Mouse (Mus musculus) midbrain, embryonic 15.5 days (tissue): ENCODE measurements at regions not wholly inside any gene's neighbourhood (a gene's known extent, or its start where the extent isn't known, plus 50 kb on each side); places are given as distances from the start of the nearest gene placed in this dataset.

Experiments used
- ATAC-seq: fragments of 200-750 bp; cut with Nextera tagmentation; replicated peaks from 2 replicates; pipeline ENCODE4 v1.8.0; 2017; ENCODE audit warnings: moderate TSS enrichment
- H3K27ac ChIP-seq: fragments of 300-500 bp; sonication (generic); 2 replicates; pipeline ENCODE4 v1.5.1; 2015; ENCODE audit warnings: mild to moderate bottlenecking, inconsistent platforms
- H3K27me3 ChIP-seq: fragments of 300-500 bp; sonication (generic); replicated peaks from 2 replicates; pipeline ENCODE4 v1.6.1; 2015; ENCODE audit warnings: inconsistent platforms
- H3K36me3 ChIP-seq: fragments of 300-500 bp; sonication (generic); replicated peaks from 2 replicates; pipeline ENCODE4 v1.6.1; 2015; ENCODE audit warnings: inconsistent platforms
- H3K4me1 ChIP-seq: fragments of 300-500 bp; sonication (generic); 2 replicates; pipeline ENCODE4 v1.6.1; 2015; ENCODE audit warnings: inconsistent platforms
- H3K4me2 ChIP-seq: fragments of 300-500 bp; sonication (generic); 2 replicates; pipeline ENCODE4 v1.6.1; 2015; ENCODE audit warnings: inconsistent platforms, mild to moderate bottlenecking, moderate library complexity
- H3K4me3 ChIP-seq: fragments of 300-500 bp; sonication (generic); 2 replicates; pipeline ENCODE4 v1.5.1; 2015; ENCODE audit warnings: mild to moderate bottlenecking, inconsistent platforms
- H3K9ac ChIP-seq: fragments of 300-500 bp; sonication (generic); 2 replicates; pipeline ENCODE4 v1.6.1; 2015; ENCODE audit warnings: mild to moderate bottlenecking, inconsistent platforms
- H3K9me3 ChIP-seq: fragments of 300-500 bp; sonication (generic); 2 replicates; pipeline ENCODE4 v1.6.1; 2016; ENCODE audit warnings: inconsistent platforms
- WGBS: fragments of 180-500 bp; shearing (Covaris S2); methylation state at CpG from one replicate; pipeline ENCODE4 v1.1.7; 2015; ENCODE audit warnings: mixed read lengths; 5-methylcytosine and 5-hydroxymethylcytosine counted together

- no peaks in the 10 kb centered on the region for H3K36me3 ChIP-seq
- no peak for ATAC-seq
- no peak overlapping the region for H3K9ac ChIP-seq
- H3K9me3 ChIP-seq, result no peaks in the 10 kb centered on the region
- H3K27ac ChIP-seq, result no peak overlapping the region
- H3K4me3 ChIP-seq, result no peak overlapping the region
- WGBS, result 17% methylated on average over 4 of the region's 4 CpGs
- H3K27me3 ChIP-seq, result no peaks in the 10 kb centered on the region
- no peak overlapping the region for H3K4me2 ChIP-seq
- H3K4me1 ChIP-seq, result no peaks in the 10 kb centered on the region
These were observed 2841.7 kb downstream of the Poteg start for GRCm38 (mm10) chr8:30289169-30289568.

DNA sequence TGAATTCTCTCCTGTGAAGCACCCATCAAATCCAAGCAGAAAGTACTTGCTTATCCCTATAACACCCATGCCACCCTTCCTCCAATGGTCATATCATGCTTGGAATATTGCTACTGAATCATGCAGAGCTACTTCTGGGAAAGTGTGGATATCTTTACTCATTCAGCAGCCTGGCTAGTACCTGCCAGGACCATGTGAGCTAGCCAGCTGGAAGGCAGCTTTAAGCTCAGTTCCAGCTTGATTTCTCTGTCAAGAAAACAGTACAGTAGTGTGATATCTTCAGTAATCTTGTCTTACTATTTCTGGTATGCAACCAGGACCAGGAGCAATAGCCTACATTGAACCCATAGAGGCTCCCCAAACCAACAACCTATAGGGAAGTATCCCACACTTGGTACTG lies 2883.7 kb downstream of the Poteg start:
- ATAC-seq, result no peak
- H3K4me3 ChIP-seq, result no peak overlapping the region
- H3K27me3 ChIP-seq, result no peaks in the 10 kb centered on the region
- no peak overlapping the region for H3K4me2 ChIP-seq
- no peaks in the 10 kb centered on the region for H3K9me3 ChIP-seq
- H3K27ac ChIP-seq, result no peak overlapping the region
- no peaks in the 10 kb centered on the region; the same call in 1 of the 2 replicates for H3K4me1 ChIP-seq
- H3K36me3 ChIP-seq, result no peaks in the 10 kb centered on the region
- H3K9ac ChIP-seq, result no peak overlapping the region

DNA sequence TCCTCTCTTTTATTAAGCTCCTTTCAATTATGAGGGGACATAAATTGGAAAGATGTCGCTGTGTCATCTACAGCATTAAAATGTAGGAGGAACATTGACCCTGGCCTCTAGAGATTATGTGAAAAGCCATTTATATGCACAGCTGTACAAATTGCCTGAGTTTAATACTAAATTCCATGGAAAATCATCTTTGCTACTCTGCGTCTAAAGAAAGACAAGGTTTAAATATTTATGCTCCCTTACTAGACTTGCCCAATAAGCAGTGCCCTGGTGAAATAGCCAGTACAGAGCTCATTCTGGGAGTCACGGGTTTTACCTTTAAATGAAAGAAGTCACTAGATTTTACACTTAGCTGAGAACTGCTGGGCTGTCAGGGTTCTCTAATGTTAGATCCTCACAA lies 2885.9 kb downstream of the Poteg start:
- 33% methylated on average over 3 of the region's 3 CpGs for WGBS
- ATAC-seq, result no peak; the same call in 1 of the 2 replicates

GRCm38 (mm10) chr8:30359464-30359863 lies 2912.0 kb downstream of the Poteg start:
- H3K4me1 ChIP-seq, result no peaks in the 10 kb centered on the region
- 92% methylated on average over 1 of the region's 1 CpGs for WGBS
- no peak overlapping the region for H3K9ac ChIP-seq
- H3K36me3 ChIP-seq, result no peaks in the 10 kb centered on the region
- no peak for ATAC-seq
- no peak overlapping the region for H3K27ac ChIP-seq
- H3K4me3 ChIP-seq, result no peak overlapping the region
- H3K27me3 ChIP-seq, result no peaks in the 10 kb centered on the region
- H3K9me3 ChIP-seq, result no peaks in the 10 kb centered on the region
- no peak overlapping the region for H3K4me2 ChIP-seq

More for the DNA sequence above, 2885.9 kb downstream of the Poteg start:
- Histone ChIP-seq H3K4me2 (no peak overlapping the region), H3K9ac (no peak overlapping the region), H3K27me3 (no peaks in the 10 kb centered on the region), H3K4me3 (no peak overlapping the region), H3K27ac (no peak overlapping the region), H3K4me1 (no peaks in the 10 kb centered on the region; the same call in 1 of the 2 replicates), H3K36me3 (no peaks in the 10 kb centered on the region), H3K9me3 (no peaks in the 10 kb centered on the region)

GRCm38 (mm10) chr8:30365721-30366120 lies 2918.3 kb downstream of the Poteg start:
- Histone ChIP-seq H3K4me1 (no peaks in the 10 kb centered on the region), H3K36me3 (no peaks in the 10 kb centered on the region), H3K4me3 (no peak overlapping the region), H3K9ac (no peak overlapping the region), H3K27ac (no peak overlapping the region), H3K9me3 (no peaks in the 10 kb centered on the region), H3K4me2 (no peak overlapping the region), H3K27me3 (no peaks in the 10 kb centered on the region)
- WGBS, result 49% methylated on average over 2 of the region's 2 CpGs
- no peak for ATAC-seq

- no peaks in the 10 kb centered on the region for H3K9me3 ChIP-seq
- H3K4me3 ChIP-seq, result no peak overlapping the region
- no peak overlapping the region for H3K4me2 ChIP-seq
- 78% methylated on average over 2 of the region's 2 CpGs for WGBS
- no peaks in the 10 kb centered on the region for H3K4me1 ChIP-seq
- ATAC-seq, result no peak
- H3K27ac ChIP-seq, result no peak overlapping the region
- no peaks in the 10 kb centered on the region for H3K36me3 ChIP-seq
- H3K9ac ChIP-seq, result no peak overlapping the region
- no peaks in the 10 kb centered on the region for H3K27me3 ChIP-seq
These were observed 2944.5 kb downstream of the Poteg start for GRCm38 (mm10) chr8:30391936-30392335.

- ATAC-seq, result no peak
- H3K27me3 ChIP-seq, result no peaks in the 10 kb centered on the region
- no peaks in the 10 kb centered on the region for H3K4me1 ChIP-seq
- H3K4me3 ChIP-seq, result no peak overlapping the region
- H3K27ac ChIP-seq, result no peak overlapping the region
- no peaks in the 10 kb centered on the region for H3K36me3 ChIP-seq
- no peak overlapping the region for H3K9ac ChIP-seq
- 63% methylated on average over 2 of the region's 2 CpGs for WGBS
- H3K9me3 ChIP-seq, result no peaks in the 10 kb centered on the region
- no peak overlapping the region for H3K4me2 ChIP-seq
These were observed 2989.1 kb upstream of the 5930422O12Rik start for GRCm38 (mm10) chr8:30439423-30439822.

GRCm38 (mm10) chr8:30441821-30442220 lies 2986.7 kb upstream of the 5930422O12Rik start:
- Histone ChIP-seq H3K9ac (no peak overlapping the region), H3K9me3 (no peaks in the 10 kb centered on the region), H3K4me3 (no peak overlapping the region), H3K4me2 (no peak overlapping the region), H3K4me1 (no peaks in the 10 kb centered on the region), H3K36me3 (no peaks in the 10 kb centered on the region), H3K27ac (no peak overlapping the region), H3K27me3 (no peaks in the 10 kb centered on the region)
- no peak for ATAC-seq
- 90% methylated on average over 1 of the region's 1 CpGs for WGBS

- H3K9me3 ChIP-seq, result no peaks in the 10 kb centered on the region
- 82% methylated on average over 2 of the region's 2 CpGs for WGBS
- no peaks in the 10 kb centered on the region for H3K36me3 ChIP-seq
- no peaks in the 10 kb centered on the region for H3K4me1 ChIP-seq
- no peak overlapping the region for H3K4me3 ChIP-seq
- ATAC-seq, result no peak
- H3K9ac ChIP-seq, result no peak overlapping the region
- H3K4me2 ChIP-seq, result no peak overlapping the region
- H3K27me3 ChIP-seq, result no peaks in the 10 kb centered on the region
- no peak overlapping the region for H3K27ac ChIP-seq
These were observed 2984.6 kb upstream of the 5930422O12Rik start for GRCm38 (mm10) chr8:30443874-30444273.

DNA sequence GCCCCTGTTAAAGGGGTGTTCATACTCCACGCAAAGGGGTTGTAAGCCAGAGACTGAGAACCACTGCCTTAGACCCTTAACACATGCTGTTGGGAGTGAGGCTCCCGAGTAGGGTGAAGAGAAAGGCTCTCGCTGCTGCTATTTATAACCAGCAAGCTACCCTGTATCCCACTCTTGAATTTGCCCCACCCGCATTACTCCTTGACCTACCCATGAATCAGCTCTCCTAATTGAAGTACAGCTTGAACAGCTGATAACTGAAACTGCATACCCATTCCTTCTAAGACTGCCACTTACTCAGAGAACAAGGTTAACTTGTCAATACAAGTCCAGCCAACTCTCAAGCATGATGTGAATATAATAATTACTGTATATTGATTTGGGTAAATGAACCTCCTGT lies 2984.2 kb upstream of the 5930422O12Rik start:
- no peaks in the 10 kb centered on the region for H3K27me3 ChIP-seq
- H3K9me3 ChIP-seq, result no peaks in the 10 kb centered on the region
- H3K9ac ChIP-seq, result no peak overlapping the region
- no peaks in the 10 kb centered on the region for H3K36me3 ChIP-seq
- no peak for ATAC-seq
- H3K4me3 ChIP-seq, result no peak overlapping the region
- 88% methylated on average over 4 of the region's 4 CpGs for WGBS
- no peaks in the 10 kb centered on the region for H3K4me1 ChIP-seq
- H3K27ac ChIP-seq, result no peak overlapping the region
- no peak overlapping the region for H3K4me2 ChIP-seq

- Histone ChIP-seq H3K4me2 (no peak overlapping the region), H3K4me1 (no peaks in the 10 kb centered on the region), H3K9me3 (no peaks in the 10 kb centered on the region), H3K4me3 (no peak overlapping the region), H3K27ac (no peak overlapping the region), H3K36me3 (no peaks in the 10 kb centered on the region), H3K9ac (no peak overlapping the region), H3K27me3 (no peaks in the 10 kb centered on the region)
- WGBS, result 79% methylated on average over 4 of the region's 4 CpGs
- no peak for ATAC-seq
These were observed 2970.4 kb upstream of the 5930422O12Rik start for GRCm38 (mm10) chr8:30458136-30458535.

DNA sequence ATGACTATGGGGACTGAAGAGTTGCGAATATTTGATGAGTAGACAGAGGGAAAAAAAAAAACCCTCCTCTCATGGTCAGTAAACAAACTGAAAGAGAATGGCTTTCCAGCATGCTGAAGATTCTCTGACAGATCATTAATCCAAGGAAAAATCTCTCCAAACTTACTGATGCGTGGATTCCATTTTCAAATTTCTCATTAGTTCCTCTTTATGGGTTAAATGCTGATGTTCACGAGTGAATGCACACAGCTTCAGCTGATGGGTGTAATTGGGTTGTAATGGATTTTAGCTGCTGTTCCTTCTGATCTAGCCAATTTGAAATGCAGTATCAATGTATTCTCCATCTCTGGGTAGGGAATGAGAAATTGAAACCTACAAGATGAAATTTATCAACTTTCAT lies 2945.6 kb upstream of the 5930422O12Rik start:
- Histone ChIP-seq H3K27ac (no peak overlapping the region), H3K4me1 (peaks cover 3% of the 10 kb centered on the region), H3K4me3 (no peak overlapping the region), H3K36me3 (no peaks in the 10 kb centered on the region), H3K9me3 (no peaks in the 10 kb centered on the region), H3K27me3 (no peaks in the 10 kb centered on the region), H3K4me2 (no peak overlapping the region), H3K9ac (no peak overlapping the region)
- no peak for ATAC-seq
- 48% methylated on average over 3 of the region's 3 CpGs for WGBS

DNA sequence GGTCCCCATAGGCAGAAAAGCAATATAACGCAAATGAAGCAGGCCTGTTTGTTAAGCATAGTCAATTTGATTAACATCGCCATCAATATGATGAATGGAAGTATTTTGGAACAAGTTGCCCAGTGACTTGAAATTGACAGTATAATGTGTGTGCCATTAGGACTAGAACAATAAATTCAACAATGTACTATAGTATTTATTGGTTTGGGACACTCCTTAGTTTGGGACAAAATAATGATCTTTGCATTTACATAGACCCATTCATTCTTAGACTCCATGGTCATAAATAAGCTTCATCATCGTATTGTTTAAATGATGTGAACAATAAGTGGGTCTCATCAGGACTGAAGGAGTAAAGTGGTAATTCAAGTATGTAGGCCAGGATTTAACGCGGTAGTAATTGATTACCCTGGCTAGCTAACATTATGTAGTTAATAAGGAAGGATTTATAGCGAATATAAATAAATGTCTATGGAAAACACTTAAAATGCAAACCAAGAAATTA lies 2933.6 kb upstream of the 5930422O12Rik start:
- WGBS, result 74% methylated on average over 6 of the region's 6 CpGs
- Histone ChIP-seq H3K9me3 (no peaks in the 10 kb centered on the region), H3K27me3 (no peaks in the 10 kb centered on the region), H3K36me3 (no peaks in the 10 kb centered on the region), H3K4me2 (no peak overlapping the region), H3K4me1 (no peaks in the 10 kb centered on the region), H3K9ac (no peak overlapping the region), H3K4me3 (no peak overlapping the region), H3K27ac (no peak overlapping the region)
- ATAC-seq, result no peak
